Comparison of ENCODE assay signal across 12 mouse cellular contexts in genomic region chr5:115434280-115434852, GRCm38 (mm10). TPM values are rescaled to one million over a fixed set of nuclear protein-coding genes. Genes with fewer than 3 reads are reported as not detected.
A peak's percentile ranks its signal among the peaks of the same experiment; 100 is the strongest.
DNase-seq lines count a peak whose midpoint lies in the region; ATAC-seq and TF ChIP-seq lines count a peak whose summit lies in the region.
"Had no signal": no experiment of that assay in that cellular context is flagged by ENCODE, and none has a peak within 500 bp of the region (broad histone marks: within the 10 kb centered on the region; RNA-seq: fewer than 3 reads in every experiment).

No protein-coding gene starts in this region.

- ATAC-seq in embryonic facial prominence, embryonic 13.5 days (ENCODE audit: insufficient number of reproducible peaks, insufficient read depth, low FRiP score, low TSS enrichment, low read depth) = no peak
- no peak for ATAC-seq in hindbrain, embryonic 13.5 days (ENCODE audit: low FRiP score)
- ATAC-seq in midbrain, embryonic 14.5 days (ENCODE audit: low FRiP score, low TSS enrichment) = no peak

- WGBS in cerebellum, adult 2 months = 65% methylated on average over 11 of the region's 11 CpGs
- 30% methylated on average over 11 of the region's 11 CpGs for WGBS in embryonic facial prominence, embryonic 13.5 days
- 17% methylated on average over 11 of the region's 11 CpGs for WGBS in hindbrain, embryonic 13.5 days
- 6% methylated on average over 11 of the region's 11 CpGs for WGBS in midbrain, embryonic 14.5 days

- peak overlapping the region; percentile 61 for H3K4me2 ChIP-seq in embryonic facial prominence, embryonic 13.5 days
- H3K4me2 ChIP-seq in hindbrain, embryonic 13.5 days = peak overlapping the region; percentile 92
- peak overlapping the region; percentile 96 for H3K4me2 ChIP-seq in midbrain, embryonic 14.5 days (ENCODE audit: low read length)
- H3K4me2 ChIP-seq: heart, embryonic 11.5 days; lung, embryonic 15.5 days had no signal

- no peak overlapping the region for H3K4me3 ChIP-seq in cerebellum, adult 2 months (replicated peaks; ENCODE audit: insufficient read depth, low read depth, low read length)
- H3K4me3 ChIP-seq in embryonic facial prominence, embryonic 13.5 days = peak overlapping the region; percentile 1; the same call in 1 of the 2 replicates
- H3K4me3 ChIP-seq in hindbrain, embryonic 13.5 days = peak overlapping the region; percentile 36
- peak overlapping the region; percentile 31 for H3K4me3 ChIP-seq in midbrain, embryonic 14.5 days (replicated peaks; ENCODE audit: low read depth, low read length)
- H3K4me3 ChIP-seq: lung, embryonic 15.5 days had no signal

- H3K9me3 ChIP-seq in embryonic facial prominence, embryonic 13.5 days = no peaks in the 10 kb centered on the region
- no peaks in the 10 kb centered on the region for H3K9me3 ChIP-seq in hindbrain, embryonic 13.5 days
- H3K9me3 ChIP-seq in midbrain, embryonic 14.5 days (ENCODE audit: control insufficient read depth, low read length) = no peaks in the 10 kb centered on the region
- H3K9me3 ChIP-seq: lung, embryonic 15.5 days had no signal

- H3K27me3 ChIP-seq in cerebellum, adult 2 months (ENCODE audit: control insufficient read depth, insufficient read depth, low read length) = no peaks in the 10 kb centered on the region
- no peaks in the 10 kb centered on the region for H3K27me3 ChIP-seq in embryonic facial prominence, embryonic 13.5 days
- no peaks in the 10 kb centered on the region for H3K27me3 ChIP-seq in hindbrain, embryonic 13.5 days
- no peaks in the 10 kb centered on the region for H3K27me3 ChIP-seq in midbrain, embryonic 14.5 days (ENCODE audit: control insufficient read depth, insufficient read depth, low read length)

- DNase-seq in cerebellum, adult 9-11 months = peak; percentile 21
- DNase-seq in cerebellum, adult 2 months = no peak
- DNase-seq in midbrain, embryonic 14.5 days = peak; percentile 52
- DNase-seq in left cerebral cortex, adult 8-10 months (ENCODE audit: low spot score in 2 of 2) = no peak
- DNase-seq in layer of hippocampus, postnatal 14 days (ENCODE audit: low spot score in 2 of 2) = no peak
- DNase-seq in adipocyte (ENCODE audit: low spot score) = no peak
- DNase-seq: thymus, postnatal 25 days had no signal

- H3K9ac ChIP-seq in embryonic facial prominence, embryonic 13.5 days = peak overlapping the region; percentile 69; the same call in 1 of the 2 replicates
- peak overlapping the region; percentile 83 for H3K9ac ChIP-seq in hindbrain, embryonic 13.5 days
- peak overlapping the region; percentile 73 for H3K9ac ChIP-seq in midbrain, embryonic 14.5 days (replicated peaks; ENCODE audit: low read length)
- H3K9ac ChIP-seq: lung, embryonic 15.5 days had no signal

- H3K27ac ChIP-seq in cerebellum, adult 2 months (ENCODE audit: insufficient read depth, low read length) = no peak overlapping the region
- H3K27ac ChIP-seq in embryonic facial prominence, embryonic 13.5 days = peak overlapping the region; percentile 97
- H3K27ac ChIP-seq in hindbrain, embryonic 13.5 days = peak overlapping the region; percentile 100
- peak overlapping the region; percentile 100 for H3K27ac ChIP-seq in midbrain, embryonic 14.5 days (replicated peaks; ENCODE audit: low read depth, low read length)
- H3K27ac ChIP-seq: lung, embryonic 15.5 days had no signal

- peaks cover 40% of the 10 kb centered on the region for H3K36me3 ChIP-seq in embryonic facial prominence, embryonic 13.5 days
- H3K36me3 ChIP-seq in hindbrain, embryonic 13.5 days = peaks cover 19% of the 10 kb centered on the region
- peaks cover 34% of the 10 kb centered on the region for H3K36me3 ChIP-seq in midbrain, embryonic 14.5 days (ENCODE audit: control insufficient read depth, insufficient read depth, low read length)

- no peak for TF ChIP-seq POLR2A in cerebellum, adult 2 months (IDR thresholded peaks at IDR 0.05; ENCODE audit: borderline replicate concordance, insufficient read depth, low read length)

- TF ChIP-seq CTCF in cerebellum, adult 2 months (IDR thresholded peaks at IDR 0.05; ENCODE audit: borderline replicate concordance, insufficient read depth, low read depth, low read length) = no peak

- peaks cover 19% of the 10 kb centered on the region for H3K4me1 ChIP-seq in cerebellum, adult 2 months (ENCODE audit: control insufficient read depth, insufficient read depth, low read length)
- H3K4me1 ChIP-seq in embryonic facial prominence, embryonic 13.5 days = peaks cover 84% of the 10 kb centered on the region
- peaks cover 86% of the 10 kb centered on the region for H3K4me1 ChIP-seq in hindbrain, embryonic 13.5 days (replicated peaks)
- H3K4me1 ChIP-seq in midbrain, embryonic 14.5 days (ENCODE audit: control insufficient read depth, insufficient read depth, low read length) = peaks cover 70% of the 10 kb centered on the region

RNA-seq across cellular contexts. Expression of gene Msi1, which starts 5.0 kb away (rescaled TPM):
- polyA plus RNA-seq in cerebellum, adult 2 months (2012; rRNA removed) = 56.5 and 60.4 TPM in 2 replicates
- 22.3 and 23.9 TPM in 2 replicates for polyA plus RNA-seq in embryonic facial prominence, embryonic 13.5 days (2015; fragmentation: Nextera tagmentation; extraction: Ambion mirVana)
- polyA plus RNA-seq in hindbrain, embryonic 13.5 days (2015; fragmentation: Nextera tagmentation; extraction: Ambion mirVana) = 71.8 and 76.9 TPM in 2 replicates
- 71.6 and 101 TPM in 2 replicates for polyA plus RNA-seq in midbrain, embryonic 14.5 days (2014; fragmentation: Nextera tagmentation; extraction: Ambion mirVana)
- total RNA-seq in left cerebral cortex, adult 8-10 months (2022) = 10 to 100 TPM; 43.2 to 58.9 (median 51.0) TPM
- total RNA-seq in layer of hippocampus, postnatal 14 days (2021) = 10 to 100 TPM; 70.6 to 71.8 TPM

RNA-seq across cellular contexts. Expression of gene Pla2g1b, which starts 31.7 kb away (rescaled TPM):
- polyA plus RNA-seq in cerebellum, adult 2 months (2012; rRNA removed) = not detected in 2 replicates
- polyA plus RNA-seq in embryonic facial prominence, embryonic 13.5 days (2015; fragmentation: Nextera tagmentation; extraction: Ambion mirVana) = not detected in 2 replicates
- not detected in 2 replicates for polyA plus RNA-seq in hindbrain, embryonic 13.5 days (2015; fragmentation: Nextera tagmentation; extraction: Ambion mirVana)
- not detected in 2 replicates for polyA plus RNA-seq in midbrain, embryonic 14.5 days (2014; fragmentation: Nextera tagmentation; extraction: Ambion mirVana)
- total RNA-seq in left cerebral cortex, adult 8-10 months (2022) = not detected
- total RNA-seq in layer of hippocampus, postnatal 14 days (2021) = not detected
- total RNA-seq: adrenal gland, adult 18-20 months had no signal

RNA-seq across cellular contexts. Expression of gene Sirt4, which starts 50.2 kb away (rescaled TPM):
- 114 and 122 TPM in 2 replicates for polyA plus RNA-seq in cerebellum, adult 2 months (2012; rRNA removed)
- polyA plus RNA-seq in embryonic facial prominence, embryonic 13.5 days (2015; fragmentation: Nextera tagmentation; extraction: Ambion mirVana) = 24.8 and 28.1 TPM in 2 replicates
- 30.0 TPM in 2 replicates for polyA plus RNA-seq in hindbrain, embryonic 13.5 days (2015; fragmentation: Nextera tagmentation; extraction: Ambion mirVana)
- polyA plus RNA-seq in midbrain, embryonic 14.5 days (2014; fragmentation: Nextera tagmentation; extraction: Ambion mirVana) = 23.8 and 25.9 TPM in 2 replicates
- 10 to 100 TPM; 27.1 to 38.6 (median 33.1) TPM for total RNA-seq in left cerebral cortex, adult 8-10 months (2022)
- 10 to 100 TPM; 25.8 to 28.3 TPM for total RNA-seq in layer of hippocampus, postnatal 14 days (2021)

Comparison
In these comparisons a context has a peak if more than half of its experiments do, and no peak if none do; other contexts are left out.
1. DNase-seq: peak in cerebellum, adult 9-11 months (single experiment) and midbrain, embryonic 14.5 days (single experiment); none in cerebellum, adult 2 months (0 of 2), left cerebral cortex, adult 8-10 months (0 of 2), layer of hippocampus, postnatal 14 days (0 of 2) and adipocyte (single experiment).
2. Peak in every context shown above with its lines, with median percentiles within 50 percentile points of each other: H3K4me2 ChIP-seq and H3K9ac ChIP-seq.